Mouse (Mus musculus): Measurements from ENCODE around the gene Cln3. TPM values are rescaled to one million over a fixed set of nuclear protein-coding genes. Genes with fewer than 3 reads are reported as not detected.

Gene Cln3
- polyA plus RNA-seq, 1 experiment from 2014 or later = 21.8 TPM

- no peak overlapping the region for H3K27ac ChIP-seq (replicated peaks in 1 of 2; ENCODE audit: control insufficient read depth in 1 of 2, insufficient read depth in 1 of 2, low read depth in 2 of 2, low read length in 2 of 2)
- H3K27me3 ChIP-seq (ENCODE audit: control insufficient read depth, insufficient read depth, low read length) = no peaks in the 10 kb centered on the region
- H3K4me2 ChIP-seq (ENCODE audit: low read length) = no peak overlapping the region
- 80% methylated on average over 5 of the region's 5 CpGs for WGBS
- no peak overlapping the region for H3K4me3 ChIP-seq (ENCODE audit: control insufficient read depth in 1 of 2, insufficient read depth in 1 of 2, low read depth in 1 of 2, low read length in 2 of 2)
- H3K36me3 ChIP-seq (ENCODE audit: control insufficient read depth, insufficient read depth, low read length) = no peaks in the 10 kb centered on the region
- 0 out of 2 replicates have a peak, but pooled peaks cover under 1% of the 10 kb centered on the region for H3K9me3 ChIP-seq (ENCODE audit: control insufficient read depth, low read length)
- H3K9ac ChIP-seq (ENCODE audit: low read length) = no peak overlapping the region
- no peaks in the 10 kb centered on the region for H3K4me1 ChIP-seq (ENCODE audit: control insufficient read depth in 2 of 2, insufficient read depth in 2 of 2, low read length in 2 of 2)
- no peak for ATAC-seq (ENCODE audit: insufficient number of reproducible peaks, insufficient read depth, low FRiP score, low read depth)
Measured at GRCm38 (mm10) chr7:126607796-126608195, 22.2 kb upstream of the Cln3 start.

- Histone ChIP-seq H3K4me2 (ENCODE audit: low read length) (no peak overlapping the region), H3K4me3 (ENCODE audit: control insufficient read depth in 1 of 2, insufficient read depth in 1 of 2, low read depth in 1 of 2, low read length in 2 of 2) (no peak overlapping the region), H3K27ac (replicated peaks in 1 of 2; ENCODE audit: control insufficient read depth in 1 of 2, insufficient read depth in 1 of 2, low read depth in 2 of 2, low read length in 2 of 2) (no peak overlapping the region), H3K27me3 (ENCODE audit: control insufficient read depth, insufficient read depth, low read length) (no peaks in the 10 kb centered on the region), H3K36me3 (ENCODE audit: control insufficient read depth, insufficient read depth, low read length) (no peaks in the 10 kb centered on the region), H3K4me1 (ENCODE audit: control insufficient read depth in 2 of 2, insufficient read depth in 2 of 2, low read length in 2 of 2) (no peaks in the 10 kb centered on the region), H3K9ac (ENCODE audit: low read length) (no peak overlapping the region), H3K9me3 (ENCODE audit: control insufficient read depth, low read length) (no peaks in the 10 kb centered on the region)
- no peak for ATAC-seq (ENCODE audit: insufficient number of reproducible peaks, insufficient read depth, low FRiP score, low read depth)
- 75% methylated on average over 3 of the region's 3 CpGs for WGBS
Measured at GRCm38 (mm10) chr7:126607064-126607463, 21.4 kb upstream of the Cln3 start.

- Histone ChIP-seq H3K27me3 (ENCODE audit: control insufficient read depth, insufficient read depth, low read length) (no peaks in the 10 kb centered on the region), H3K36me3 (ENCODE audit: control insufficient read depth, insufficient read depth, low read length) (no peaks in the 10 kb centered on the region), H3K27ac (replicated peaks in 1 of 2; ENCODE audit: control insufficient read depth in 1 of 2, insufficient read depth in 1 of 2, low read depth in 2 of 2, low read length in 2 of 2) (no peak overlapping the region), H3K4me3 (ENCODE audit: control insufficient read depth in 1 of 2, insufficient read depth in 1 of 2, low read depth in 1 of 2, low read length in 2 of 2) (no peak overlapping the region), H3K9ac (ENCODE audit: low read length) (no peak overlapping the region), H3K4me1 (ENCODE audit: control insufficient read depth in 2 of 2, insufficient read depth in 2 of 2, low read length in 2 of 2) (no peaks in the 10 kb centered on the region), H3K4me2 (ENCODE audit: low read length) (no peak overlapping the region), H3K9me3 (ENCODE audit: control insufficient read depth, low read length) (no peaks in the 10 kb centered on the region)
- no peak for ATAC-seq (ENCODE audit: insufficient number of reproducible peaks, insufficient read depth, low FRiP score, low read depth)
- 76% methylated on average over 5 of the region's 5 CpGs for WGBS
Measured at GRCm38 (mm10) chr7:126606611-126607010, 21.0 kb upstream of the Cln3 start.

- Histone ChIP-seq H3K4me2 (ENCODE audit: low read length) (no peak overlapping the region), H3K9ac (ENCODE audit: low read length) (no peak overlapping the region), H3K4me1 (ENCODE audit: control insufficient read depth in 2 of 2, insufficient read depth in 2 of 2, low read length in 2 of 2) (no peaks in the 10 kb centered on the region), H3K9me3 (ENCODE audit: control insufficient read depth, low read length) (no peaks in the 10 kb centered on the region), H3K27ac (replicated peaks in 1 of 2; ENCODE audit: control insufficient read depth in 1 of 2, insufficient read depth in 1 of 2, low read depth in 2 of 2, low read length in 2 of 2) (no peak overlapping the region), H3K27me3 (ENCODE audit: control insufficient read depth, insufficient read depth, low read length) (no peaks in the 10 kb centered on the region), H3K36me3 (ENCODE audit: control insufficient read depth, insufficient read depth, low read length) (no peaks in the 10 kb centered on the region), H3K4me3 (ENCODE audit: control insufficient read depth in 1 of 2, insufficient read depth in 1 of 2, low read depth in 1 of 2, low read length in 2 of 2) (no peak overlapping the region)
- no peak for ATAC-seq (ENCODE audit: insufficient number of reproducible peaks, insufficient read depth, low FRiP score, low read depth)
- 78% methylated on average over 3 of the region's 3 CpGs for WGBS
Measured at GRCm38 (mm10) chr7:126602650-126603049, 17.0 kb upstream of the Cln3 start.

- Histone ChIP-seq H3K27me3 (ENCODE audit: control insufficient read depth, insufficient read depth, low read length) (no peaks in the 10 kb centered on the region), H3K4me1 (ENCODE audit: control insufficient read depth in 2 of 2, insufficient read depth in 2 of 2, low read length in 2 of 2) (no peaks in the 10 kb centered on the region), H3K4me2 (ENCODE audit: low read length) (no peak overlapping the region), H3K9ac (ENCODE audit: low read length) (no peak overlapping the region), H3K27ac (replicated peaks in 1 of 2; ENCODE audit: control insufficient read depth in 1 of 2, insufficient read depth in 1 of 2, low read depth in 2 of 2, low read length in 2 of 2) (no peak overlapping the region), H3K4me3 (ENCODE audit: control insufficient read depth in 1 of 2, insufficient read depth in 1 of 2, low read depth in 1 of 2, low read length in 2 of 2) (no peak overlapping the region), H3K9me3 (ENCODE audit: control insufficient read depth, low read length) (no peaks in the 10 kb centered on the region), H3K36me3 (ENCODE audit: control insufficient read depth, insufficient read depth, low read length) (no peaks in the 10 kb centered on the region)
- 41% methylated on average over 5 of the region's 5 CpGs for WGBS
- ATAC-seq (ENCODE audit: insufficient number of reproducible peaks, insufficient read depth, low FRiP score, low read depth) = no peak
Measured at GRCm38 (mm10) chr7:126601896-126602295, 16.3 kb upstream of the Cln3 start.

GRCm38 (mm10) chr7:126598919-126599318 lies 13.3 kb upstream of the Cln3 start:
- no peak overlapping the region for H3K4me2 ChIP-seq (ENCODE audit: low read length)
- no peaks in the 10 kb centered on the region for H3K9me3 ChIP-seq (ENCODE audit: control insufficient read depth, low read length)
- ATAC-seq (ENCODE audit: insufficient number of reproducible peaks, insufficient read depth, low FRiP score, low read depth) = no peak
- WGBS = 69% methylated on average over 6 of the region's 6 CpGs
- no peaks in the 10 kb centered on the region for H3K4me1 ChIP-seq (ENCODE audit: control insufficient read depth in 2 of 2, insufficient read depth in 2 of 2, low read length in 2 of 2)
- H3K27me3 ChIP-seq (ENCODE audit: control insufficient read depth, insufficient read depth, low read length) = 0 out of 2 replicates have a peak, but pooled peaks cover 8% of the 10 kb centered on the region
- no peak overlapping the region for H3K9ac ChIP-seq (ENCODE audit: low read length)
- no peak overlapping the region for H3K4me3 ChIP-seq (ENCODE audit: control insufficient read depth in 1 of 2, insufficient read depth in 1 of 2, low read depth in 1 of 2, low read length in 2 of 2)
- no peak overlapping the region for H3K27ac ChIP-seq (replicated peaks in 1 of 2; ENCODE audit: control insufficient read depth in 1 of 2, insufficient read depth in 1 of 2, low read depth in 2 of 2, low read length in 2 of 2)
- no peaks in the 10 kb centered on the region for H3K36me3 ChIP-seq (ENCODE audit: control insufficient read depth, insufficient read depth, low read length)

GRCm38 (mm10) chr7:126596414-126596813 lies 10.8 kb upstream of the Cln3 start:
- WGBS = 55% methylated on average over 6 of the region's 6 CpGs
- no peak overlapping the region for H3K9ac ChIP-seq (ENCODE audit: low read length)
- H3K4me1 ChIP-seq (ENCODE audit: control insufficient read depth in 2 of 2, insufficient read depth in 2 of 2, low read length in 2 of 2) = no peaks in the 10 kb centered on the region
- H3K4me3 ChIP-seq (ENCODE audit: control insufficient read depth in 1 of 2, insufficient read depth in 1 of 2, low read depth in 1 of 2, low read length in 2 of 2) = no peak overlapping the region
- no peaks in the 10 kb centered on the region for H3K36me3 ChIP-seq (ENCODE audit: control insufficient read depth, insufficient read depth, low read length)
- no peak for ATAC-seq (ENCODE audit: insufficient number of reproducible peaks, insufficient read depth, low FRiP score, low read depth)
- H3K27ac ChIP-seq (replicated peaks in 1 of 2; ENCODE audit: control insufficient read depth in 1 of 2, insufficient read depth in 1 of 2, low read depth in 2 of 2, low read length in 2 of 2) = no peak overlapping the region
- no peaks in the 10 kb centered on the region for H3K9me3 ChIP-seq (ENCODE audit: control insufficient read depth, low read length)
- H3K27me3 ChIP-seq (ENCODE audit: control insufficient read depth, insufficient read depth, low read length) = peaks cover 11% of the 10 kb centered on the region; the same call in 1 of the 2 replicates
- no peak overlapping the region for H3K4me2 ChIP-seq (ENCODE audit: low read length)

- Histone ChIP-seq H3K9ac (ENCODE audit: low read length) (no peak overlapping the region), H3K36me3 (ENCODE audit: control insufficient read depth, insufficient read depth, low read length) (no peaks in the 10 kb centered on the region), H3K27me3 (ENCODE audit: control insufficient read depth, insufficient read depth, low read length) (peaks cover 11% of the 10 kb centered on the region; the same call in 1 of the 2 replicates), H3K9me3 (ENCODE audit: control insufficient read depth, low read length) (no peaks in the 10 kb centered on the region), H3K4me1 (ENCODE audit: control insufficient read depth in 2 of 2, insufficient read depth in 2 of 2, low read length in 2 of 2) (no peaks in the 10 kb centered on the region), H3K4me2 (ENCODE audit: low read length) (no peak overlapping the region), H3K27ac (replicated peaks in 1 of 2; ENCODE audit: control insufficient read depth in 1 of 2, insufficient read depth in 1 of 2, low read depth in 2 of 2, low read length in 2 of 2) (no peak overlapping the region), H3K4me3 (ENCODE audit: control insufficient read depth in 1 of 2, insufficient read depth in 1 of 2, low read depth in 1 of 2, low read length in 2 of 2) (no peak overlapping the region)
- ATAC-seq (ENCODE audit: insufficient number of reproducible peaks, insufficient read depth, low FRiP score, low read depth) = no peak
- 73% methylated on average over 5 of the region's 5 CpGs for WGBS
Measured at GRCm38 (mm10) chr7:126595890-126596289, 10.3 kb upstream of the Cln3 start.

Data from heart, embryonic 14.5 days (tissue).